Mouse (Mus musculus): ENCODE results near the gene Gps1. TPM values are rescaled to one million over a fixed set of nuclear protein-coding genes. Genes with fewer than 3 reads are reported as not detected.

Gps1 gene
- 166 and 167 TPM in 2 replicates for polyA plus RNA-seq (2015; fragmentation: Nextera tagmentation; extraction: Ambion mirVana)

DNA sequence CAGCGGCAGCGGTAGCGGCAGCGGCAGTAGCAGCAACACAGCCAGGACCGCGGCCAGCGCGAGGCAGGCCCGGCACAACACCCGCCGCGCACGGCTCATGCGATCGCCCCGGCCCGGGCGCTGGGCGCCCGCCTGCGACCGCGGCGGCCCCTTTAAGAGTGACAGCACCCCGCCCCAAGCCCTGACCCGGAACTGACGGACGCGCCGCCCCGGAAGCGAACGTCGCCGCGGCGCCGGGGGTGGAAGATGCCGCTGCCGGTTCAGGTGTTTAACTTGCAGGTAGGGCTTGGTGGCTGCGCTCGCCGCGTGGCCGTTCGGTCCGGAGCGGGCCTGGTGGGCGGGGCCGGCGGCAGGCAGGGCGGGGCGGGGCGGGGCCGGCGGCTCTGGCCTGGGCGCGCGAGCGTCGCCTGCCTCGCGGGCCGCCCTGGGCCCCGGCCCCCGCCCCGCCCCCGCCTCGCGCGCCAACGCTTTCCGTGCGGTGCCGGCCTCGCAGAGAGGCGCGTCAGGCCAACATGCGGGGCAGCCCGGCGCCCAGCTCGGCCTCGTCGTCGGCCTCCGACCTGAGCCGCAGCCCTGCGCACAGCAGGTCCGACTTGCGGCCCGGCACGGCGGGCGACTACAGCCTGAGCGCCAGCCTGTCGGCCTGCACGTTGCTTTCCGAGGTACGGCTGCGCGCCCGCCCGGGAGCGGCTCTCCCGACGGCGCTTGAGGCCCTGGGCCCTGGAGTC lies at the start of gene Gps1, which contains the start of gene Rfng:
Gps1 (plus strand) TSS at position 209 of the 728 bp plus-strand sequence.
Rfng (minus strand) TSS at position 144 of the 728 bp plus-strand sequence.
- peak within 1 kb of the TSS; percentile 89 for H3K9ac ChIP-seq (ENCODE audit: low read length)
- peak within 1 kb of the TSS; percentile 79 for H3K4me3 ChIP-seq (replicated peaks; ENCODE audit: low read length)
- H3K27me3 ChIP-seq (ENCODE audit: control insufficient read depth, insufficient read depth, low read length) = no peaks in the 10 kb centered on the region
- H3K9me3 ChIP-seq (replicated peaks; ENCODE audit: control insufficient read depth, low read length) = no peaks in the 10 kb centered on the region
- ATAC-seq (ENCODE audit: insufficient read depth, low FRiP score) = peak; percentile 83
- H3K27ac ChIP-seq (ENCODE audit: low read length) = peak within 1 kb of the TSS; percentile 68
- H3K4me2 ChIP-seq (ENCODE audit: low read depth, low read length) = peak within 1 kb of the TSS; percentile 89
- peaks cover 14% of the 10 kb centered on the region for H3K4me1 ChIP-seq (ENCODE audit: control insufficient read depth, insufficient read depth, low read length)
- H3K36me3 ChIP-seq (ENCODE audit: control insufficient read depth, insufficient read depth, low read length) = peaks cover 5% of the 10 kb centered on the region; the same call in 1 of the 2 replicates
- under 1% methylated on average over 93 of the region's 107 CpGs for WGBS

DNA sequence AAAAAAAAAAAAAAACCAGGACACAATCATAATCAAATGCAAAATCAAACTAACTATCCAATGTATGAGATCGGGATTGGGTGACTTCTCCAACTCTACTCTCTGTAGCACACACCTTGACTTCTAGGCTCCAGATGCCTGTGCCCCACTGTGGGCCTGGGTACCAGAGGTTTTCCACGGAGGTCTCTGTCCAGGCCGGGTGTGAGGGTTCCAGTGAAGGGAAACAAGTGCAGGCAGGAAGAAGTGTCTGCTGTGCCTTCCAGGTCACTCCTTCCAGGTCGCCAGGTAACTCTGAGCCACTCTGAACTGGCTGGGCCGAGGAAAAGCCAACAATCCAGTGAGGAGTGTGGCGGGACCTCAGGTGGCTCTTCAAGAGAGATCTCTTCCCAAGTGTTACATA lies 47.6 kb upstream of the Gps1 start:
- Histone ChIP-seq H3K4me1 (ENCODE audit: control insufficient read depth, insufficient read depth, low read length) (no peaks in the 10 kb centered on the region), H3K9ac (ENCODE audit: low read length) (no peak overlapping the region), H3K27ac (ENCODE audit: low read length) (no peak overlapping the region), H3K9me3 (replicated peaks; ENCODE audit: control insufficient read depth, low read length) (no peaks in the 10 kb centered on the region), H3K4me3 (replicated peaks; ENCODE audit: low read length) (no peak overlapping the region), H3K27me3 (ENCODE audit: control insufficient read depth, insufficient read depth, low read length) (no peaks in the 10 kb centered on the region), H3K4me2 (ENCODE audit: low read depth, low read length) (no peak overlapping the region), H3K36me3 (ENCODE audit: control insufficient read depth, insufficient read depth, low read length) (no peaks in the 10 kb centered on the region)
- ATAC-seq (ENCODE audit: insufficient read depth, low FRiP score) = no peak
- 69% methylated on average over 6 of the region's 6 CpGs for WGBS

DNA sequence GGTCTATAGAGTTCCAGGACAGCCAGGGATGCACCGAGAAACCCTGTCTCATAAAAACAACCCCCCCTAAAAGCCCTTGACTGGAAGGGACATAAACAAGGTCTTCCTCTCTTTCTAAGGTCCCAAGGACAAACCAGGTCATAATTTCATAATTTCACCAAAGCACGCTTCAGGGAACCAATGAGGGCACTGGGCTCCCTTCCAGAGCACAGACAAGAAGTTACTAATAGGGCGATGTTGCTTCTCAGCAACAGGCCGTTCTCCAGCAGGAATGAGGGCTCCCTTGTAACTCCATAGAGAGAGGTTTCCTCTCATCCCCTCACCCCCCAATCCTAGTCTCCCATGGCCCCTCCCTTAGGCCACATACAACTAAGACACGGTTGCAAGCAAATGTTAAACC lies 43.1 kb upstream of the Gps1 start:
- Histone ChIP-seq H3K9ac (ENCODE audit: low read length) (no peak overlapping the region), H3K36me3 (ENCODE audit: control insufficient read depth, insufficient read depth, low read length) (no peaks in the 10 kb centered on the region), H3K4me3 (replicated peaks; ENCODE audit: low read length) (no peak overlapping the region), H3K27ac (ENCODE audit: low read length) (no peak overlapping the region), H3K9me3 (replicated peaks; ENCODE audit: control insufficient read depth, low read length) (no peaks in the 10 kb centered on the region), H3K4me1 (ENCODE audit: control insufficient read depth, insufficient read depth, low read length) (no peaks in the 10 kb centered on the region), H3K27me3 (ENCODE audit: control insufficient read depth, insufficient read depth, low read length) (no peaks in the 10 kb centered on the region), H3K4me2 (ENCODE audit: low read depth, low read length) (no peak overlapping the region)
- no peak for ATAC-seq (ENCODE audit: insufficient read depth, low FRiP score)
- 87% methylated on average over 5 of the region's 5 CpGs for WGBS

DNA sequence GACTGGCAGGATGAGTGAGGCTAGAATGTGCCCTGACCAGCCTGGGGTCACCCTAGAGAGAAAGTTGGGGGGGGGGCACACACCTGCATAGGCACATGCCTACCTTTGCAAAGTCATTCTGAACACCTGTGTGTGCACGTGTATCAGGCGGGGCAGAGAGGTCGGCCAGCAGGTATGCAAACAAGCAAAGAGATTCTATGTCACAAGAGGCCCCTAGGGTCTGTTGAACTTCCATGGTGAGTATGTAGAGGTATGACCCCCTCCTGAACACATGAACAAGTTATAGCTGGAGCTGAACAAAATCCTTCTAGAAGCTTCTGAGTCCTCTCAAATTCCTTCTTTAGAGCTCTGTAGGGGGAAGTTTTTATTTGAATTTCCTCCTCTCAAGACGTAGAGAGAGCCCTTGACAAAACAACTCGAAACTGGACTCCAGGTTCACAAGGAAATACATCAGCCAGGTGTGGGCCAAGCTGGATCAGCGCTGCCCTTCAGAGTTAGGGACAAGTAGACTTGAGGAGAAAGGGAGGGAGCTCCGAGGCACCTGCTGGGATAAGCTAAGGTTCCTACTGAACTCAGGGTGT lies 39.9 kb upstream of the Gps1 start:
- WGBS = 59% methylated on average over 7 of the region's 7 CpGs
- Histone ChIP-seq H3K9ac (ENCODE audit: low read length) (no peak overlapping the region), H3K4me2 (ENCODE audit: low read depth, low read length) (no peak overlapping the region), H3K27ac (ENCODE audit: low read length) (peak overlapping the region; percentile 74), H3K9me3 (replicated peaks; ENCODE audit: control insufficient read depth, low read length) (no peaks in the 10 kb centered on the region), H3K4me3 (replicated peaks; ENCODE audit: low read length) (no peak overlapping the region), H3K36me3 (ENCODE audit: control insufficient read depth, insufficient read depth, low read length) (no peaks in the 10 kb centered on the region), H3K27me3 (ENCODE audit: control insufficient read depth, insufficient read depth, low read length) (no peaks in the 10 kb centered on the region), H3K4me1 (ENCODE audit: control insufficient read depth, insufficient read depth, low read length) (no peaks in the 10 kb centered on the region; the same call in none of the 2 replicates)
- ATAC-seq (ENCODE audit: insufficient read depth, low FRiP score) = peak; percentile 25

GRCm38 (mm10) chr11:120747974-120748373 lies 36.1 kb upstream of the Gps1 start:
- WGBS = 66% methylated on average over 4 of the region's 4 CpGs
- peak; percentile 47 for ATAC-seq (ENCODE audit: insufficient read depth, low FRiP score)
- Histone ChIP-seq H3K4me2 (ENCODE audit: low read depth, low read length) (no peak overlapping the region), H3K9ac (ENCODE audit: low read length) (no peak overlapping the region), H3K4me1 (ENCODE audit: control insufficient read depth, insufficient read depth, low read length) (no peaks in the 10 kb centered on the region; the same call in none of the 2 replicates), H3K9me3 (replicated peaks; ENCODE audit: control insufficient read depth, low read length) (no peaks in the 10 kb centered on the region), H3K4me3 (replicated peaks; ENCODE audit: low read length) (no peak overlapping the region), H3K27me3 (ENCODE audit: control insufficient read depth, insufficient read depth, low read length) (no peaks in the 10 kb centered on the region), H3K36me3 (ENCODE audit: control insufficient read depth, insufficient read depth, low read length) (no peaks in the 10 kb centered on the region), H3K27ac (ENCODE audit: low read length) (peak overlapping the region; percentile 70)

GRCm38 (mm10) chr11:120749430-120749829 lies 34.6 kb upstream of the Gps1 start:
- Histone ChIP-seq H3K9ac (ENCODE audit: low read length) (no peak overlapping the region), H3K4me3 (replicated peaks; ENCODE audit: low read length) (no peak overlapping the region), H3K4me1 (ENCODE audit: control insufficient read depth, insufficient read depth, low read length) (no peaks in the 10 kb centered on the region; the same call in none of the 2 replicates), H3K27me3 (ENCODE audit: control insufficient read depth, insufficient read depth, low read length) (no peaks in the 10 kb centered on the region), H3K9me3 (replicated peaks; ENCODE audit: control insufficient read depth, low read length) (no peaks in the 10 kb centered on the region), H3K4me2 (ENCODE audit: low read depth, low read length) (no peak overlapping the region), H3K27ac (ENCODE audit: low read length) (no peak overlapping the region), H3K36me3 (ENCODE audit: control insufficient read depth, insufficient read depth, low read length) (no peaks in the 10 kb centered on the region)
- ATAC-seq (ENCODE audit: insufficient read depth, low FRiP score) = no peak
- WGBS = 63% methylated on average over 8 of the region's 8 CpGs

DNA sequence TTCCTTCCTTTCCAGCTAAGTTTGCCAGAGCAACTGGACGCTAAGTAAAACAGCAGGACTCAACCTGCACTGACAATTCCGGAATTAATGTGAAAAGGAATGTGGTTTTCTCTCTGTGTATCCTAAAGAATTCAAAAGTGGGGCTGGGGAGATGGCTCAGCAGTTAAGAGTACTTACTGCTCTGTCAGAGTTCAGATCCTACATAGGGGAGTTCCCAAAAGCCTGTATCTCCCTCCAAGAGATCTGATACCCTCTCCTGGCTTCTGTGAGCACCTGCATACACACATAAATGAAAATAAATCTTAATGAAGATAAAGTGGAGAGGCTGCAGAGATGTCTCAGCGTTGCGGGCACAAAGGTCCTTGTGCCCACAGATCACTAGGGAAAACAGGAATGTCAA lies 32.5 kb upstream of the Gps1 start:
- no peak overlapping the region for H3K4me3 ChIP-seq (replicated peaks; ENCODE audit: low read length)
- no peak overlapping the region for H3K27ac ChIP-seq (ENCODE audit: low read length)
- WGBS = 56% methylated on average over 4 of the region's 4 CpGs
- H3K9me3 ChIP-seq (replicated peaks; ENCODE audit: control insufficient read depth, low read length) = no peaks in the 10 kb centered on the region
- H3K27me3 ChIP-seq (ENCODE audit: control insufficient read depth, insufficient read depth, low read length) = no peaks in the 10 kb centered on the region
- H3K9ac ChIP-seq (ENCODE audit: low read length) = no peak overlapping the region
- H3K36me3 ChIP-seq (ENCODE audit: control insufficient read depth, insufficient read depth, low read length) = no peaks in the 10 kb centered on the region
- no peaks in the 10 kb centered on the region; the same call in none of the 2 replicates for H3K4me1 ChIP-seq (ENCODE audit: control insufficient read depth, insufficient read depth, low read length)
- H3K4me2 ChIP-seq (ENCODE audit: low read depth, low read length) = no peak overlapping the region
- no peak for ATAC-seq (ENCODE audit: insufficient read depth, low FRiP score)

DNA sequence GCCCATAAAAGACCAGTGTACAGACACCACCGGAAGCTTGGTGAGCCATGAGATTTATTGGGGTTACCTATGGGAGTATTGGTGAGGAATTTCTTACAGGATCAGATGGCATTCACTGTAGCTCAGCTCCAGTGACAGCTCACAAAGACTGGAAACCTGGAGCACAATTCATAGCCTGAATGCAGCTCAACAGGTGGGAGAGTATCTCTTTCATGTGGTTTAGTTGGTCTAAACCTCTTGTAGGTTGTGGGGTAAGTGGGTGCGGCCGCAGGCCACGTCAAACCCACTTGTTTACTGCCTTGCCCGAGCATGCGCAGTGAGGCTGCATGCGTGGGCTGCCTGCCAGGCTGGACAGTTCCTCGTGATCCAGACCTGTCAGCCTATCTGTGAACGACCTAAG lies 23.8 kb upstream of the Gps1 start:
- WGBS = 87% methylated on average over 9 of the region's 9 CpGs
- Histone ChIP-seq H3K27me3 (ENCODE audit: control insufficient read depth, insufficient read depth, low read length) (no peaks in the 10 kb centered on the region), H3K36me3 (ENCODE audit: control insufficient read depth, insufficient read depth, low read length) (no peaks in the 10 kb centered on the region), H3K4me3 (replicated peaks; ENCODE audit: low read length) (no peak overlapping the region), H3K27ac (ENCODE audit: low read length) (no peak overlapping the region), H3K4me1 (ENCODE audit: control insufficient read depth, insufficient read depth, low read length) (peaks cover 5% of the 10 kb centered on the region), H3K9ac (ENCODE audit: low read length) (no peak overlapping the region), H3K9me3 (replicated peaks; ENCODE audit: control insufficient read depth, low read length) (peaks cover 23% of the 10 kb centered on the region), H3K4me2 (ENCODE audit: low read depth, low read length) (no peak overlapping the region)
- no peak for ATAC-seq (ENCODE audit: insufficient read depth, low FRiP score)
